Mouse (Mus musculus) CD8-positive naive resting alpha-beta T cell, adult 2 months (primary cell): ENCODE data around the gene Grem1.

Experiments used
- DNase-seq, 2 experiments: peaks; one replicate each; pipeline ENCODE4 v3.0.0; 2022; ENCODE audit warnings: low read depth in 2 of 2, low spot score in 2 of 2

Gene Grem1

GRCm38 (mm10) chr2:113757525-113758310, 728 bp downstream of the Grem1 start:
- no peak for DNase-seq

- no peak for DNase-seq
Observed at GRCm38 (mm10) chr2:113756924-113757524, 1.4 kb downstream of the Grem1 start.

GRCm38 (mm10) chr2:113749721-113750120, 8.7 kb downstream of the Grem1 start:
- no peak for DNase-seq

GRCm38 (mm10) chr2:113749309-113749708, 9.1 kb downstream of the Grem1 start:
- DNase-seq, result no peak

- no peak for DNase-seq
Observed at GRCm38 (mm10) chr2:113728581-113728980, 29.9 kb downstream of the Grem1 start.

- no peak for DNase-seq
Observed at GRCm38 (mm10) chr2:113714801-113715200, 43.6 kb downstream of the Grem1 start.

GRCm38 (mm10) chr2:113713406-113713805, 45.0 kb downstream of the Grem1 start:
- DNase-seq, result no peak

GRCm38 (mm10) chr2:113707507-113707906, 50.9 kb downstream of the Grem1 start:
- no peak for DNase-seq

- DNase-seq, result no peak
Observed at GRCm38 (mm10) chr2:113701507-113701906, 56.9 kb downstream of the Grem1 start.

- no peak for DNase-seq
Observed at GRCm38 (mm10) chr2:113696647-113697046, 61.8 kb downstream of the Grem1 start.

GRCm38 (mm10) chr2:113696222-113696621, 62.2 kb downstream of the Grem1 start:
- DNase-seq, result no peak
